Mouse (Mus musculus) cerebellum, adult 11 months (tissue): ENCODE measurements around the gene Spib.

ENCODE experiments used
- DNase-seq: peaks from one replicate; pipeline ENCODE4 v3.0.0; 2022

Spib gene

DNA sequence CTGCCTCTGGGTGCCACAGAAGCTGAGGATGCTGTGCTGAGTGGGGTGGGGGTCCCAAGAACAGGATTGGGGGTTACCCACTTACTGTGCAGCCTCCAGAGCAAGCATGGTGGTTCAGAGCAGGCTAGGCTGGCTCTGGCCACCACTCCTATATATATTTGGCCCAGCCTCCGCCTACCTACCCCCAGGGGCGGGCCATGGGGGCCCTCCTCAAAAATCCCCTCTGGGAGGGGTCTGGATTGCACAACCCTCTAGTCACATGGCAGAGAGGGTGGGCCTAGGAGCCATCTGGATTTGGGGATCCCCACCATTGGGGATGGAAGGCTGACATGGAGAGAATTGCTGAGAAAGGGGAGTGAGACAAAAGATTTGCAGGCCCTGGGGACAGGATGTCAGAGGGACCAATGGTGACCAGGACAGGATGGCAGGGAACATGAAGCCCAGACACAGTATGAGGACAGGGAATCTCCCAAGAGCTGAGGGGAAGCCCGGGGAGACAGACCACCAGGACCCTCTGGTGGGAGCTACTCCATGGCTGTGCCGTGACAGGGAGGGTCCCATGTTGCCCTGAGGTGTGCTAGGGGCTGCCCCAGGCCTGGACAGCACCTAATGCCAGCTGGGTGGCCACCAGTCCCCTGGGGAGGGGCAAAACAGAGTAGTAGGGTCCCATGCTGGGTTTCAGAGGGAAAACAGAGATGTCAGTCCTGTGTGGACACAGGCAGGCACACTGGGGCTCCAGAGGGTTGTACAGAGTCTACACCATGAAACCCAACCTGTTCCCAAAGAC is at the start of gene Spib:
Gene Spib (minus strand): TSS at position 126 of the 787 bp plus-strand sequence.
- DNase-seq: no peak

DNA sequence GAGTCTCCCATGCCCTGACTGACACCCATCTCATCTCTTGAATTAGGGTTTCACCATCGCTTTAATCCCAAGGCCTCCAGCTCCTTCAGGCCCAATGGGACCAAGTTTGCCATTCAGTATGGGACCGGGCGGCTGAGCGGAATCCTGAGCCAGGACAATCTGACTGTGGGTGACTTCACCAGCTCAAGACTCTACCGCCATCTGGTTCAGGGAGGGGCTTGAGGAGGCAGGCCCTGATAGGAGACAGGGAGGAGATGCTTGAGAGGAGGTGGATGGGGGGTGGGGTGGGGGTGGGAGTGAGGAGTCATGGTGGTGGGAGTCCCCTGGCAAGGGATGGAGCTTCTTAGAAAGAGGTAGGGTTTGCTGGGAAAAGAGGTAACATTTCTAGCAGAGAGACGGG is 49.8 kb upstream of the Spib start:
- no peak for DNase-seq

DNA sequence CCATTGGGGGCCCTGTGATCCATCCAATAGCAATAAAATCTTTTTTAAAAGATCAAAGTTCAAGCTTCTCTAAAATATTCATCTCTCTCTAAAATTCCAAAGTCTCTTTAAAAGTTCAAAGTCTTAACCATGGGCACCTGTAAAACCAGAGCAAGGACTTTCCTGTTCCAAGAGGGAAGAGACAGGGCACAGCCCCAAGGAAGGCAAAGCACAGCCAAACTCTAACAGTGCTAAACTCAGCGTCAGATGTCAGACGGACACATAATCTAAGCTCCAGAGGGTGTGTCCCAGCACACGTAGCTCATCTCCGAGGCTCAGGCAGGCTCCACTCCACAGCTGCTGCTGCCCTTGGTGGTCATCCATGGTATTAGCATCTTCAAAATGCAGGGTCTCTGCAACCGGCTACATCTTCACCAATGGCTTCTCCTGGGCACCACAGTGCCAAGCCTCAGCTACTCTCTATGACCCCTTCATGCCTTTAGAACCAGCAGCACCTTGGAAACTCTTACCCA is 44.5 kb upstream of the Spib start:
- DNase-seq: no peak

DNA sequence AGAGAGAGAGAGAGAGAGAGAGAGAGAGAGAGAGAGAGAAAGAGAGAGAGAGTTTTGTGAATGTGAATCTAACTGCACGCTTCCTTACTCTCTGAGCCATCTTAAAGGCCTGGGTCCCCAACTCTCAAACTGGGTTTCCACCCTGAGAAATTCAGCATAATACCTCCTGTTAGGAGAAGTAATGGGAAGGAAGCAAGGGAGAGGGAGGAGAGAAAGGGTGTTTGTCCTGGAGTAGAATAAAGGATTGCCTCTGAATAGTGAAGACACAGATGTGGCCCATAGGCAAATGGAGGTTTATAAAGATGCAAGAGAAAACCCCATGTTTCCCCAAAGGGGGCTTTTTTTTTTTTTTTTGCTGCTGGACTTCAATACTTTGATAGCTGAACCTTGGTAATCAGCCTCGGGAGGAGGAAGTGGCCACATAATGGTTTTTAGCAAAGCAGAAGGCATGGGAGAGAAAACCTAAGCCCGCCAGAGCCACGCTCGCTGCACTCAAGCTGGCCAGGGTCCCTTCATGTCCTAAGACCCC is 41.1 kb upstream of the Spib start:
- no peak for DNase-seq

DNA sequence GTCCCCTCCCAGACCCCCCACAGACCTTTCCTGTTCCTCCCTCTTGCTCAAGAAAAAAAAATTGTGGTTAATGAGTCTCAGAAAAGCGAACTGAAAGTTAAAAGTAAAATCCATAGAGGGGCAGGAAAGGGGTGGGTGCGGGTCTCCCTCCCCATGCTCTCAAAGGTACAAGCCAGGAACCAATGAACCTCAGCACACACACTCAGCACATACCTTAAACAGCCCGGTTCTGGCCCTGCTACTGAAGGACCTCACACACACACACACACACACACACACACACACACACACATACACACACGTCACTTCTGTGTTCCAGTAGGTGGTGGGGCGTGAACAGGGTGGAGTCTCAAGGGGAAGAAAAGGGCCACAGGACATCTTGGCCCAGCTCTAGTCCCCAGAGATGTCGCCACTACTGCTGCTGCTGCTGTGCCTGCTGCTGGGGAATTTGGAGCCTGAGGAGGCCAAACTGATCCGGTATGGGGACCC is 40.4 kb upstream of the Spib start, which contains the start of gene Napsa:
Gene Napsa (plus strand): TSS at position 168 of the 489 bp plus-strand sequence.
- no peak for DNase-seq

DNA sequence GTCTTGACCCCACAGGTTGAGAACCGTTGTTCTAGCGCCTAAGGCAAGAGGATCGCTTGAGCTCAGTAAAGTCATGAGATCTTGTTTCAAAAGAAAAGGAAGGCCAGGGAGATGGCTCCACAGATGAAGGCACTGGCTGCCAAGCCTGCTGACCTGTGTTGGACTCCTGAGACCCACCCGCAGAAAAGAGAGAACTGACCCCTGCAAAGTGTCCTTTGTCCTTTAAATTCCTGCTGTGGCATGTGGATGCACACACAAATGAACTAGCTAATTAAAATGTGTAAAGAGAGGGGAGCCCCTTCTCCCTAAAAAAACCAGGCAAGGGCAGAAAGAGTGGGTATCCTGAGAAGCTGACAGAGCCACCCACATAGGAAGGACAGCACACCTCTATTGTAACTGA is 39.9 kb upstream of the Spib start:
- DNase-seq: no peak

DNA sequence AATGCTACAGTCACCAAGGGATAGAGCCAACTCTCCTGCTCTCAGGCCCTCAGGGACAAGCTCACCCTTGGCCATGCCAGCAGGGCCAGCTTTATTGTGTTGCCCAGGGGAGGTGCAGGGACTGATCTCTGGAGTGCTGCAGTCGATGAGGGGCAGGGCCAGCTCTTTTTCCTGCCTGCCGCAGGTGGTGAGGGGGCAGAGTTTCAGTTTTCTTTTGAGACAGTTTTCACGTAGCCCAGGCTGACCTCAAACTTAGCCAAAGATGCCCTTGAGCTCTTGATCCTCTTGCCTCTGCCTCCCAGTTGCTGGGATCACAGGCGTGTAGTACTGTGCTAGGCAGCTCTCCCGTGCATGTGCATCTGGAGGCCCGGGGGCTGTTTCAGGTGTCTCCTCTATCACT is 39.1 kb upstream of the Spib start:
- DNase-seq: no peak

DNA sequence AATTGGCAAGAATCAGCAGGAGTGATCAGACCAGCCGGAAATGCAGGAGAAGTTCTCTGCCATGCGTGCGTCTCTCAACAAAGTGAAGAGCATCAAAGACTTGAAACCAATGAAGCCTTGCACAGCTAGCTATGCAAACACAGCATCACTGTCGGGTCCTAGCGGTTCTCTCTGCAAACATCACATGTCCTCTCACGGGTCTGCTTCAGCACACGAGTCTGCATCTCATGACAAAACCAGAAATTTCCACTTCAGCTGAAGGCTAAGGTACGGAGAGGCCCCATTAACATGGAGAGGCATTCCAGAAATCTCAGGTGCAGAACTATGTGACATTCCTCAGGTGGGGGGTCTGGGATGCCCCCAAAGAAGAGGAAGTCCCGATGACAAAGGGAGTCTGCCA is 36.9 kb upstream of the Spib start:
- DNase-seq: no peak

DNA sequence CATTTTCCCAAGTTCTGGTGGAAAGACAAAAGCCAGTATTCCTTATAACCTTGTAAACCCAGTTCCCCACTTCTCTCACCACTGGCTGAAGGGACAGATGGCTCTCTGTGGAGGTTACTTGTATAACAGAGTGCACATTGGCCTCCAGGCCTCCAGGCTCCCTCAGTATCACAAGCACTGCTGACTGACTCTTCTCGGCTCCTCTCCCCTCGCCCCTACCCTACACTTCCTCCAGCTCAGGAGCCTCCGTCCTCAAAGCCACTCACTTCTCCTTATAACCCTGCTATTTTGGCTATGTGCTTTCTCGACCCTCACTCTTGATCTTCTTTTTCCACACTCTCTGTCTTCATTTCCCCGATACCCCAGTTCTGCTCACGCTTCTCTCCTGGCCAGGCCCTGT is 33.5 kb upstream of the Spib start:
- no peak for DNase-seq

DNA sequence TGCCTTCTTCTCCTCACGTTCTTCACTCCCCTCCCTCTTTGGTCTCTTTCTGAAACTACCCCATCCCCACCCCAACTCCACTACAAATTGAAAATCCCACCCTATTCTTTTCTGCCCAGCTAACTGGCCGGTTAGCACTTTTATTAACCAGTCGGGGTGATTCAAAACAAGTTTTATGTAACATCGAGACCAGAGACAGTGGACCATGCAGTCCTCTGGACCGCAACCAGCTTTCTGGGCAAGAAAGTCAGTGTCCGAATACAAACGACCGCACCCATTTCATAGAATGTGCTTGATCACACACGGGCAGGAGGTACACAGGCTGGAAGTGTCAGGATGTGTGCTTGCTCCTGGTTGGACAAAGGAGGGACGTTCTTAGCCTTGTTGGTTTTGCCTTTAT is 32.6 kb upstream of the Spib start:
- DNase-seq: no peak

DNA sequence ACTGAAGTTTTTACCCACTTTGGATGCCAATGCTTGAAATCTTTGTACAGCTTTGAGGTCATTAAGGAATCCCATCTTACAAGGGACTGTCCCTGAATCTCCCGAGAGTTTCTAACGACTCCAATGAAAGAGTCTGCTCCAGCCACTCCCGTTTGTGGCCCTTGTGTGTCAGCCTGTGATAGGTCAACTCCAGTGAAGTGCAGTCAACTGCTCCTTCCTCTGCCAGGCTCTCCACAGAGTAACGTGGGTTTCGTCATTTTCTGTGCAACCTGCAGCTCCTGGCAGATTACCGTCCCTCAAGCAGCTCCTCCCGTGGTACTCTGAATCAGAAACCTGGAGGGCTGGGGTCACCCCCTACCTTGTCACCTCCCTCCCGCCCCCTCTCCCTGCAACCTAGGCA is 31.4 kb upstream of the Spib start:
- DNase-seq: no peak

DNA sequence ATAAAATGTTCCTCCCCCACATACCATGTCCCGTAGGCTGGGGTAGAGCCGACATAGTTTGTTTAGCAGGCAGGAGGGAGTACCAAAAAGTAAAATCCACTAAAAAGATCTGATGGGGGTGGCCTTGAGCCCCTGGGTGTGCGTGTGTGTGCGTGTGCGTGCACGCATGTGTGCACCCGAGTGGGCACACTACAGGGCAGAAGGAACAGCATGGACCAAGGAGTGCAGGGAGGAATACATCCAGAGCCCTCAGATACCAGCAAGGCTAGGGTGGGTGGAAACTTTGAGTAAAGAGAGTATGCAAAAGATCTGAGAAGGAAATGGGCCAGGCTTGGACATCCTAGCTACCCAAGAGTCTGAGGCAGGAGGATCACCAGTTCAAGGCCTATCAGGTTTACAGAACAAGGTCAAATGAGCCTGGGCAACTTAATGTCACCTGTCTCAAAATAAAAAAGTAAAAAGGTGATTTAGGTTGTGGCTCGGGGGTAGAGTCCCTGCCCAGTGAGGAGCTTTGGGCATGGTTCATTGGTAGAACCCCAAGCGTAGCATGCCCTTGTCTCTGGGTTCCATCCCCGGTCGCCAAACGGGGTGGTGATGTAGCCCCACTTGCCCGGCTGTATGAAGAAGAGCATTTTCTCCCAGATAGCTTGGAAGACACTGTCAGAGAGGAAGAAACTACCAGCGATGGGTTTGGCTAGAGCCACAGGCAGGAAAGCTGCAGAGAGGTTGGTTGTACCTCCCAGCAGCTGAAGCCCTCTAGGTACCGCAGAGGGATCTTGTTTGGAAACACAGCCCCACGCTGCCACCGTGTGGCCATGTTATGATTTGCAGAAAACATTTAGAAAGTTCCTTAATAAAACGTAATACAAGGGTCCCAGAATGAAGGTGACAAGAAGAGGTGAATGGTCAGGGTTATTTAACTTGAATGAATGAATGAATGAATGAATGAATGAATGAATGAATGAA is 28.8 kb upstream of the Spib start:
- DNase-seq: peak; percentile 75

DNA sequence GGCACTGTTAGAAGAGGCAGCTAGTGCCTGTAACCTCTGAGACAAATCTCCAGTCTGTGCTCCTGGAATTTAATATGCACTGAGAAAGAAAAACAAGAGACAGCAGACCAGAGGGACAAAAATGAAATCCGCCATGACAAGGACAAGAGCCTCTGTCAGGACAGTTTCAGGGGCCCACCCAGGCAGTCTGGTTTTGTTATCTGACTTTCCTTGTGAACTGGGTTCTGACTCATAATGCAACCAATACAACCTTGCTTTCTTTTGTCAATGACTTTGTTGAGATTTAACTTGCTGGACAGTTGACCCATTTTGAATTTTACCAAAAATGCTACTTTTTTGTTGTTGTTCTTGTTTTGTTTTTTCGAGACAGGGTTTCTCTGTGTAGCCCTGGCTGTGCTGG is 25.8 kb upstream of the Spib start:
- no peak for DNase-seq

DNA sequence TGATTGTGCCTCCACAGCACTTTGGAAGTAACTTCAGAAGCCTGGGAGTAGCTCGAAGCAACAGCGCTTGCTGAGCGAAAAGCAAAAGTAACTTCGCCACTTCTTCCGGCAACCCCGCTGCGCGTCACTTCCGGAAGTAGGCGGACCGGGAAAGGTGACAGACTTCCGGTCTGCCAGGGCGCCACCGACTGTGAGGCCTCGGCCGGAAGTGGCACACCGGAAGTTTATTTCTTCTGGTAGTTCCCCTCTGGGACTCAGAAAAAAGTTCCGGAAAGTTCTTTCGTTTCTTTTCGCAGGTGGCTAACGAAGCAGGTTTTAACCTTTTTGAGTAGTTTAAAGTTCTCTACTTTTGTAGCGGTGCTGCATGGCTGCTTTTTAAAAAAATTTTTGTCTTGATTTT is 22.0 kb upstream of the Spib start, which contains the start of gene Nr1h2:
Gene Nr1h2 (minus strand): TSS at position 126 of the 400 bp plus-strand sequence.
- peak; percentile 91 for DNase-seq

DNA sequence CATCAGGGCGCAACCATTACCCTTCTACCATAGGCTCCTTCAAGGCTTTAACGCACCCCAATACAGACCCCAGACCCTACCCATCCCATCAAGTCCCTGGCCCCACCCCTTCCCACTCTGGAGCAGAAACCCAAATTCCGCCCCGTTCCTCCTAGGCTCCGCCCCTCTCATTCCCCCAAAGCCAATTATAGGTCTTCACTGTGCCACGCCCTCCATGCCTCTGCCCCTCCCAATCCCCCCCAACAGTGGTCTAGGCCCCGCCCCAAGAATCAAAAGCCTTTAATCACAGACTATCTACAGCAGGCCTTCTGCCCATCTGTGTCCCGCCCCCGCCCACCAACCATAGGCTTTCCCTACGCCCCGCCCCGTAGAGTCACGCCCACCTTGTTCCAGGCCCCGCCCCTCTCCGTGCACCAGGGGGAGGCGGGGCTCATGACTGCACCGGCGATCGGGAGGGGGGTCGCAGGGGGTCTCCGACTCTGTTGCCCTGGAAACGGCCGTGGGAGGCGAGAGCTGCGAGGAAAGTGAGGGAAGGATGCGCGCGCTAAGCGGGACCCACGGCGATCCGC is 21.4 kb upstream of the Spib start:
- no peak for DNase-seq

DNA sequence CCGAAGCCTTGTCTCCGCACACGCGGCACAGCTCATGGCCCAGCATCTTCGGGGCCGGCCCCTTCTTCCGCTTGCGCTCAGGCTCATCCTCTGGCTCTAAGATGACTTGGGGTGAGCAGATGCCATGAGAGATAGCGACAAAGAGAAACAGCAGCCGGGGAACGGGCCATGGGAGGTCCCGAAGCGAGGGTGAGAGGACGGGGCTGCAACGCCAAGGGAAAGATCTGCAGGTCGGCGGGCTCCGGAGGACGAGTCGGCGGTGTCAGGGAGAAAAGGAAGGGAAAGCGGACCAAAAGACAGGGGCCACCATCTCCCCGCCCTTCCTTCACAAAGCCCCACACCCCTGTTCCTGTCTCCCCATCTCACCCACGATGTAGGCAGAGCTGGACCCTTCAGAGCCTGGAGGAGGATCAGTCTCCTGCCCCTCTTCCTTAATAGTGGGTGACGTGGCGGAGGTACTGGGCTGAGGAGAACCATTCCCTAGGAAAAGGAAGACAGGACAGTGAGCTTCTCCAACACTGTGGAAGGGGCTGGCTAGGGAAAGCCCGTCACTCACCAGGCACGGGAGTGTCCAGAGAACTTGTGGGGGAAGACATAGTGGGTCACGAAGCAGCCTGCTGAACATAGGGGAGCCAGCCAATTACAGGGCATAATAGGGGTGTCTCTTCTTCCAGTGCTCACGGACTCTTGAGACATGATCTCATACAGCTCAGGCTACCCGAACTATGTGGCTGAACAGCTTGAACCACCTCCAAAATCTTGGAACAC is 20.5 kb upstream of the Spib start:
- no peak for DNase-seq

DNA sequence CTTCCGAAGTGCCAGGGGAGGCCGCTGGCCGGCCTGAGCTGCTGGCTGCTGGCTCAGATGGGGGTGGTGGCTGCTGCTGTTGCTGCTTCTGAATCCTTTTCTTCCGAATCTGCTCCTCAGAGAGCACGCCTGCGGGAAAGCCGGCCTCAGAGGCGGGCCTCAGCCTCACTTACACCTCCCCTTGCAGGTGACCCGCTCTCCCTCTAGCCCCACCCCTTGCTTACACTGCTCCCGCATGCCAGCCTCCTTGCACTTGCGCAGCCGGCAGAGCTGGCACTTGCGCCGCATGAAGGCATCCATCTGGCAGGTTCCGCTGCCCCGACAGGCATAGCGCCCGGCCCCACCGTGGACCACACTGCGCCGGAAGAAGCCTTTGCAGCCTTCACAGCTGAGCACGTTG is 19.9 kb upstream of the Spib start:
- no peak for DNase-seq

DNA sequence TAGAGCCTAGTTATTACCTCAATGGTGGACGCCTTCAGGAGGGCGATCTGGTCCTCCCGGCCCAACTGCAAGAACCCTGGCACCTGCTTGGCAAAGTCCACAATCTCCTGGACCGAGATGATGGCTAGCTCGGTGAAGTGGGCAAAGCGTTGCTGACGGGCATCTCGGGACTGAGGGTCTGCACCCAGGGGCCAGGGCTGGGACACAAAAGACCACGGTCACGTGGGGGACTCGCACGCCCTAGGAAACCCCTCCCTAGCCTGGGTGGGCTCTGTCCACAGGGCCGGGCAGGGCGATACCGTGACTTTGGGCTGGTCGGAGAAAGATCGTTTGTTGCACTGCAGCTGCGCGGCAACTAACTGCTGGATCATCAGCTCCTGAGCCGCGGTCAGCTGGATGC is 19.4 kb upstream of the Spib start:
- no peak for DNase-seq

DNA sequence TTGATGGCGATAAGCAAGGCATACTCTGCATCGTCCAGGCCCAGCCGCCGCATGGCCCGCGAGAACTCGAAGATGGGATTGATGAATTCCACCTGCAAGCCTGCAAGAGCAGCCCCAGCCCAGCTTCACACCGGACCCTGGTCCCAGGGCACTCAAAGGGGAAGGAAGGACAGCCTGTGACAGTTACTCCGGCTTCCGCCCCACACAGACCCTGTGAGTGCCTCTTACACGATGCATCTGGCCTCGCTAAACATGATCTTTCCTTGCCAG is 18.5 kb upstream of the Spib start:
- DNase-seq: no peak

DNA sequence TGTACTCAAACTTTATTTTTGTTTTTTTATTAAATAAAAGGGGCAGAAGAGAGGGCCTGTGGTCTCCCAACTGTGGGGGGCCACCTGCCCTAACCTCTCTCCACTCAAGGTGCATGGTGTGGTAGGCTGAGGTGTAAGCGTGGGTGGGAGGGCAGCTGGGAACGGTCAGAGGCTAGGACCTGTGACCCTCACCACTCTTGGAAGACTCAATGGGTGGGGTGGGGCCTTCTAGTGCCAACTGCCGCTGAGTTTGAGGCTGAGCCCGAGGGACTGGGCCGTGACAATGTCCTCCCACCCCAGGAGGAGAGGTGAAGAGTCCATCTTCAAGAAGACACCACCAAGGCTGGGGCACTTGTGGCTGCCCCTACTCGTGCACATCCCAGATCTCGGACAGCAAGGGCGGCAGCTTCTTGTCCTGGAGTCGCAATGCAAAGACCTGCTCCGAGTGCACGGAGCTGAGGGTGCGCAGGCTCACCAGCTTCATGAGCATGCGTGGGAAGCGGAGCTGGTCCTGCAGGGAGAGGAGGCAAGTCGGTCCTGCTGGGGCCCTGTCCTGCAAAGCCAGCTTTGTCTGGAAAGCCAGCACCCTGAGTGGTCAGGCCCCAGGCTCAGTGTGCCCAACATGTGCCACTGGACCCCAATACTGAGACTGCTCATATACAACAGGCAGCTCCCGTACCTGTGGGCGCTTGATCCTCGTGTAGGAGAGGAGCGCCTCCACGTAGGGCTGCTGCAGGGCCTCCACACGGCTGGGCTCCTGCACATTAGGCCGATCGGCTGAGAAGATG is 17.9 kb upstream of the Spib start:
- DNase-seq: no peak

DNA sequence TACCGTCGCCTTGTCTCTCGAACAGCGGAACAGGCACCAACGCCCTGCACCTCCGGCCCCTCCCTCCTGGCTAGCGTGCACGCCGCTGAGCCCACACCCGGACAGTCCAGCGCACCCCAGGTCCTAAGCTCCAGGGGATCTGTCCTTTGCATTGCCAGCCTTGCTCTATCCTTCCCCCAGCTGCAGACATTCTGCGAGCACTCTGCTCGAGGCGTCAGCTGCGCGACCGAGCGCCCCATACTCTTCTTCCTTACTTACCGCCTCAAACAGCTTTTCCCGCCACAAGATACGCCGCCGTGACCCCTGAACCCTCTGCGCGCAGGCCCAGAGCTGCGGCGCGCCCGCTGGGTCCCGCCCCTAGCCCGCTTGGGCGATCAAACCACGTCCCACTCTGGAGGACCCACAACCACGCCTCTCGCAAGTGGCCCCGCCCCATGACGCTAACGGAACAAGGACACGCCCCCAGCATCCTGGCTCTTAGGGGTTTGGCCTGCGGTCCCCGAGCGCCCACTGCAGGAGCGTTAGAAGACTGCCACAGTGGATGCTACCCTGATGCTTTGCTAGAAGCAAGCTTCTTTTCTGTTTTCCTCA is 16.7 kb upstream of the Spib start, which contains the start of gene Pold1:
Gene Pold1 (minus strand): TSS at position 353 of the 591 bp plus-strand sequence.
- DNase-seq: peak; percentile 99
